Mouse (Mus musculus): ENCODE data around the gene Rbm34. TPM values are rescaled to one million over a fixed set of nuclear protein-coding genes. Genes with fewer than 3 reads are reported as not detected.
A peak's percentile ranks its signal among the peaks of the same experiment; 100 is the strongest.

Gene Rbm34
- polyA plus RNA-seq, 1 experiment from 2014 or later: 26.5 TPM

DNA sequence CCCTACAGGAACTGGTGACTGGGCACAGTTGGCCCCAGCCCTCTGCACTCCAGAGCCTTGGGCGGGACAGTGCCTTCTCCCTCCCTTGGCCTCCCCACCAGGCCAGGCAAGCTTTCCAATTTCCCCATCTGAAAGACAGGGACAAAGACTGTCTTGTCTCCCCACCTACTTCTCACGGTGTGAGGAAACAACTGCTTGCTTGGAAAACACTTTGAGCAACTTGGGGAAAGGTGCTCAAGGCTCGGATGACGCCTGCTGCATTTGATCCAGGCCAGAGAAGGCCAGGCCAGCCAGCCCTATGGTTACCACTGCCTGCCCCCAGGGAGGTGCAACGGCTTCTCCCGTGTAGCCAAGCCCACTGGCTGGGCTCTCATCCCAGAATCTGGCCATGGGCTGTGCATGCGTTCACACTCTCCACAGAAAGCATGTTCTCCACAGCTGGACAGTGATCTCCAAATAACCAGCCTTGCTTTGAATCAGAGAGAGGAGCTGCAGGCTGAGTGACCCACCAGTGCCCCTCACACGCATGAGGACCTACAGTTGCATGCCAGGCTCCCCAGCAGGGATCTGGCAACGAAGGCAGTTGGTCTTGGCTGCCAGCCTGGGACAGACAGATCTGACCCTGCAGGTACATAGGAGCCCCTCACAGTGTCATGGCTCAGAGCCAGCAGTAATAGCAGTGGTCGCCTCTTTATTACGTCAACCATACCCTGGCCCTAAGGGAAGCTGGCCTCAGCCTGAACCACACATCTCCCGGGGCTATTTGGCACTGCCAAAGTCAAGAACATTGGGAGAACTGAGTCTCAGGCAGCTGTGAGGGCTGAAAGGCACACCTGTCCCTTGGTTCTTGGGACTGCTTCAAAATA is 57.4 kb downstream of the Rbm34 start:
- no peak overlapping the region for H3K4me3 ChIP-seq
- DNase-seq (ENCODE audit: extremely low spot score, low spot score): no peak
- H3K27ac ChIP-seq: peak overlapping the region; percentile 59
- no peaks in the 10 kb centered on the region for H3K27me3 ChIP-seq (ENCODE audit: poor library complexity, severe bottlenecking)
- 69% methylated on average over 12 of the region's 12 CpGs for WGBS
- no peaks in the 10 kb centered on the region for H3K9me3 ChIP-seq
- H3K36me3 ChIP-seq (replicated peaks): no peaks in the 10 kb centered on the region
- H3K4me1 ChIP-seq: peaks cover 18% of the 10 kb centered on the region

DNA sequence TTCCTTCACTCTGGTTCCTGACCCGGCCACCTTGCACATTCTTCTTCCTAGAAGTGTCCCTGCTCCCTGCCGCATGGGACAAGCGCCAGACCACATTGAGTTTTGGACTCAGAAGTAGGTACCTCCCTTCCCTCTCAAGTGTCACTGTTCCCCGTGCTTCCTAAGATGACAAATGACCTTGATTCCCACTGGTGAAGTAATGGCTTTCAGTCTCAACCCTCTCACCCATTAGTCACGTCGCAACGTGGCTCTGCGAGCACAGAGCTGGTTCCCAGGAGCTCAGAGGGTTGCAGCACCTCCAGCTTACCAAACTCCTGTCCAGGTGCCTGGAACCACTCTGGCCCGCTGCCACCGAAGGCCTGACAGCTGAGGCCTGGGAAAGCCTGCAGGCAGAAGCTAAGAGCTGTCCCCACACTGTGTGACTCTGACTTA is 61.5 kb downstream of the Rbm34 start:
- Histone ChIP-seq H3K4me3 (no peak overlapping the region), H3K27me3 (ENCODE audit: poor library complexity, severe bottlenecking) (no peaks in the 10 kb centered on the region), H3K36me3 (replicated peaks) (no peaks in the 10 kb centered on the region), H3K9me3 (no peaks in the 10 kb centered on the region), H3K4me1 (peaks cover 11% of the 10 kb centered on the region), H3K27ac (no peak overlapping the region)
- WGBS: 89% methylated on average over 10 of the region's 10 CpGs
- DNase-seq (ENCODE audit: extremely low spot score, low spot score): no peak

GRCm38 (mm10) chr8:126908805-126909204 is 62.1 kb downstream of the Rbm34 start:
- H3K36me3 ChIP-seq (replicated peaks): no peaks in the 10 kb centered on the region
- H3K27me3 ChIP-seq (ENCODE audit: poor library complexity, severe bottlenecking): no peaks in the 10 kb centered on the region
- 82% methylated on average over 6 of the region's 6 CpGs for WGBS
- H3K4me3 ChIP-seq: no peak overlapping the region
- DNase-seq (ENCODE audit: extremely low spot score, low spot score): no peak
- H3K9me3 ChIP-seq: no peaks in the 10 kb centered on the region
- no peak overlapping the region for H3K27ac ChIP-seq
- H3K4me1 ChIP-seq: peaks cover 7% of the 10 kb centered on the region

GRCm38 (mm10) chr8:126907968-126908367 is 62.9 kb downstream of the Rbm34 start:
- no peaks in the 10 kb centered on the region for H3K27me3 ChIP-seq (ENCODE audit: poor library complexity, severe bottlenecking)
- no peak overlapping the region for H3K27ac ChIP-seq
- DNase-seq (ENCODE audit: extremely low spot score, low spot score): peak; percentile 12
- no peaks in the 10 kb centered on the region for H3K36me3 ChIP-seq (replicated peaks)
- H3K4me3 ChIP-seq: no peak overlapping the region
- 90% methylated on average over 9 of the region's 9 CpGs for WGBS
- H3K9me3 ChIP-seq: no peaks in the 10 kb centered on the region
- no peaks in the 10 kb centered on the region for H3K4me1 ChIP-seq

- Histone ChIP-seq H3K27me3 (ENCODE audit: poor library complexity, severe bottlenecking) (no peaks in the 10 kb centered on the region), H3K4me1 (no peaks in the 10 kb centered on the region), H3K9me3 (no peaks in the 10 kb centered on the region), H3K27ac (no peak overlapping the region), H3K4me3 (no peak overlapping the region), H3K36me3 (replicated peaks) (no peaks in the 10 kb centered on the region)
- WGBS: 80% methylated on average over 3 of the region's 3 CpGs
- no peak for DNase-seq (ENCODE audit: extremely low spot score, low spot score)
Observed at GRCm38 (mm10) chr8:126907374-126907773, 63.5 kb downstream of the Rbm34 start.

DNA sequence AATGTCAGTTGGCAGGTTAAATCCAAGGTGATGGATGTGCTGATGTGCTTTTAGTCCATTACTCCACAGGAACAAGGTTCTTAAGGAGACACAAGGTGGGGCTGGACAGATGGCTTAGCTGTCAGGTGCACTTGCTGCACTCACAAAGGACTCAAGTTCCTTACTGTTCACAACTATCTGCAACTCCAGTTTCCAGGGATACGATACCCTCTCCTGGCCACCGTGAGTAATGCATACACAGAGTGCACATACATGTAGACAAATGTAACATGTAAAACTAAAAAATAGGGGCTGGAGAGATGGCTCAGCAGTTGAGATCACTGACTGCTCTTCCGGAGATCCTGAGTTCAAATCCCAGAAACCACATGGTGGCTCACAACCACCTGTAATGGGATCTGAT is 65.5 kb downstream of the Rbm34 start:
- 90% methylated on average over 3 of the region's 3 CpGs for WGBS
- no peaks in the 10 kb centered on the region; the same call in 1 of the 2 replicates for H3K4me1 ChIP-seq
- DNase-seq (ENCODE audit: extremely low spot score, low spot score): no peak

GRCm38 (mm10) chr8:126903927-126904326 is 66.9 kb downstream of the Rbm34 start:
- Histone ChIP-seq H3K27me3 (ENCODE audit: poor library complexity, severe bottlenecking) (no peaks in the 10 kb centered on the region), H3K27ac (no peak overlapping the region), H3K36me3 (replicated peaks) (no peaks in the 10 kb centered on the region), H3K4me1 (peaks cover 3% of the 10 kb centered on the region; the same call in 1 of the 2 replicates), H3K9me3 (no peaks in the 10 kb centered on the region), H3K4me3 (no peak overlapping the region)
- WGBS: 91% methylated on average over 9 of the region's 9 CpGs
- no peak for DNase-seq (ENCODE audit: extremely low spot score, low spot score)

More for the DNA sequence above, 65.5 kb downstream of the Rbm34 start:
- no peaks in the 10 kb centered on the region for H3K9me3 ChIP-seq
- H3K27ac ChIP-seq: no peak overlapping the region
- no peak overlapping the region for H3K4me3 ChIP-seq
- no peaks in the 10 kb centered on the region for H3K27me3 ChIP-seq (ENCODE audit: poor library complexity, severe bottlenecking)
- H3K36me3 ChIP-seq (replicated peaks): no peaks in the 10 kb centered on the region

- Histone ChIP-seq H3K27ac (no peak overlapping the region), H3K9me3 (no peaks in the 10 kb centered on the region), H3K27me3 (ENCODE audit: poor library complexity, severe bottlenecking) (no peaks in the 10 kb centered on the region), H3K4me1 (peaks cover 3% of the 10 kb centered on the region; the same call in 1 of the 2 replicates), H3K4me3 (no peak overlapping the region), H3K36me3 (replicated peaks) (no peaks in the 10 kb centered on the region)
- DNase-seq (ENCODE audit: extremely low spot score, low spot score): no peak
- WGBS: 80% methylated on average over 9 of the region's 9 CpGs
Observed at GRCm38 (mm10) chr8:126903224-126903895, 67.5 kb downstream of the Rbm34 start.

GRCm38 (mm10) chr8:126901612-126902011 is 69.3 kb downstream of the Rbm34 start:
- WGBS: 75% methylated on average over 1 of the region's 1 CpGs
- H3K9me3 ChIP-seq: no peaks in the 10 kb centered on the region
- no peaks in the 10 kb centered on the region for H3K36me3 ChIP-seq (replicated peaks)
- DNase-seq (ENCODE audit: extremely low spot score, low spot score): no peak
- H3K4me1 ChIP-seq: peaks cover 3% of the 10 kb centered on the region; the same call in 1 of the 2 replicates
- H3K4me3 ChIP-seq: no peak overlapping the region
- no peaks in the 10 kb centered on the region for H3K27me3 ChIP-seq (ENCODE audit: poor library complexity, severe bottlenecking)
- H3K27ac ChIP-seq: no peak overlapping the region

DNA sequence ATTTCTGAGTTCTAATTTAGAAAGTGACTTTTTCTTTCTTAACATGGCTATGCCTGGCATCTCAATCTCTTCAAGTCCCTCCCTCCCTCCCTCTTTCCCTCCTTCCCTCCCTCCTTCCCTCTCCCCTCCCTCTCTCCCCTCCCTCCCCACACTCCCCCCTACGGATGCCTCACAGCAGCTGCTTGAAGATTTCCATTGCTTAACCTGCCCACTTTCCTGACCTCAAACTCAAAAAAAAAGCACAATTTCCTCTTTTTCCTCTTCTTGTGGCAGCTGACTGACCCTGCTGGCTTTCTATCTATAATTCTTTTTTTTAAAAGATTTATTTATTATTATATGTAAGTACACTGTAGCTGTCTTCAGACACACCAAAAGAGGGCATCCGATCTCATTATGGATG is 69.8 kb downstream of the Rbm34 start:
- no peaks in the 10 kb centered on the region for H3K9me3 ChIP-seq
- H3K4me3 ChIP-seq: no peak overlapping the region
- H3K27me3 ChIP-seq (ENCODE audit: poor library complexity, severe bottlenecking): no peaks in the 10 kb centered on the region
- peaks cover 3% of the 10 kb centered on the region; the same call in 1 of the 2 replicates for H3K4me1 ChIP-seq
- H3K27ac ChIP-seq: no peak overlapping the region
- WGBS: 77% methylated on average over 2 of the region's 2 CpGs
- no peak for DNase-seq (ENCODE audit: extremely low spot score, low spot score)
- H3K36me3 ChIP-seq (replicated peaks): no peaks in the 10 kb centered on the region

Other genes with a start within 250 kb of the Rbm34 start
- gene Tomm20, start 25.2 kb downstream of the Rbm34 start, polyA plus RNA-seq (2016; fragmentation: Nextera tagmentation; extraction: Ambion mirVana): 294 and 298 TPM in 2 replicates
- gene Pard3, start 92.8 kb upstream of the Rbm34 start, polyA plus RNA-seq (2016; fragmentation: Nextera tagmentation; extraction: Ambion mirVana): 27.3 and 27.4 TPM in 2 replicates

All from forebrain, embryonic 10.5 days (tissue).